Mouse (Mus musculus) hindbrain, postnatal 0 days (tissue): Measurements from ENCODE around the gene Gm20388. TPM values are rescaled to one million over a fixed set of nuclear protein-coding genes. Genes with fewer than 3 reads are reported as not detected.

Experiments used
- ATAC-seq: fragments of 200-750 bp; cut with Nextera tagmentation; 2 replicates; pipeline ENCODE4 v1.8.0; 2017; ENCODE audit warnings: mild to moderate bottlenecking, moderate TSS enrichment, moderate library complexity
- DNase-seq: peaks from one replicate; pipeline ENCODE4 v3.0.0-alpha.2; 2015; ENCODE audit warnings: low spot score
- H3K27ac ChIP-seq: fragments of 300-500 bp; sonication (generic); 2 replicates; pipeline ENCODE4 v1.5.1; 2014; ENCODE audit warnings: mild to moderate bottlenecking
- H3K27me3 ChIP-seq: fragments of 300-500 bp; sonication (generic); 2 replicates; pipeline ENCODE4 v1.6.1; 2014; ENCODE audit warnings: low read length, mixed read lengths; ENCODE audit not compliant: insufficient read depth
- H3K36me3 ChIP-seq: fragments of 300-500 bp; sonication (generic); 2 replicates; pipeline ENCODE4 v1.6.1; 2014; ENCODE audit warnings: low read length, mixed read lengths; ENCODE audit not compliant: insufficient read depth
- H3K4me1 ChIP-seq: fragments of 300-500 bp; sonication (generic); 2 replicates; pipeline ENCODE4 v1.6.1; 2014; ENCODE audit warnings: antibody characterized with exemption, low read length, mixed read lengths; ENCODE audit not compliant: insufficient read depth
- H3K4me2 ChIP-seq: fragments of 300-500 bp; sonication (generic); 2 replicates; pipeline ENCODE4 v1.6.1; 2014; ENCODE audit warnings: low read depth, mild to moderate bottlenecking, low read length, moderate library complexity, mixed read lengths
- H3K4me3 ChIP-seq: fragments of 300-500 bp; sonication (generic); 2 replicates; pipeline ENCODE4 v1.5.1; 2014; ENCODE audit warnings: low read length
- H3K9ac ChIP-seq: fragments of 300-500 bp; sonication (generic); replicated peaks from 2 replicates; pipeline ENCODE4 v1.6.1; 2014; ENCODE audit warnings: mild to moderate bottlenecking, low read length, moderate library complexity, mixed read lengths
- H3K9me3 ChIP-seq: fragments of 300-500 bp; sonication (generic); 2 replicates; pipeline ENCODE4 v1.6.1; 2016; ENCODE audit warnings: low read length, mixed read lengths
- CTCF ChIP-seq: IDR thresholded peaks from 2 replicates; pipeline ENCODE4 v1.5.1; 2016; ENCODE audit warnings: antibody characterized with exemption, control low read depth, low read depth
- WGBS: fragments of 180-500 bp; shearing (Covaris S2); extraction: QIAGEN DNeasy Blood & Tissue Kit; methylation state at CpG from one replicate; pipeline ENCODE4 v1.1.7; 2014; 5-methylcytosine and 5-hydroxymethylcytosine counted together
- polyA plus RNA-seq: library from polyadenylated mRNA; unstranded; fragments of >200 nt; fragmentation: Nextera tagmentation; extraction: Ambion mirVana; gene quantifications from 2 replicates; pipeline ENCODE4 v1.2.1, GENCODE M21; 2015
- total RNA-seq: library from RNA; depleted of rRNA; stranded (reverse); fragments of >200 nt; gene quantifications from 2 replicates; pipeline ENCODE4 v1.2.3, GENCODE M21; 2014

The Gm20388 gene
- total and polyA plus RNA-seq, 2 experiments from 2014 or later, result 71.3 TPM; not detected in 1

DNA sequence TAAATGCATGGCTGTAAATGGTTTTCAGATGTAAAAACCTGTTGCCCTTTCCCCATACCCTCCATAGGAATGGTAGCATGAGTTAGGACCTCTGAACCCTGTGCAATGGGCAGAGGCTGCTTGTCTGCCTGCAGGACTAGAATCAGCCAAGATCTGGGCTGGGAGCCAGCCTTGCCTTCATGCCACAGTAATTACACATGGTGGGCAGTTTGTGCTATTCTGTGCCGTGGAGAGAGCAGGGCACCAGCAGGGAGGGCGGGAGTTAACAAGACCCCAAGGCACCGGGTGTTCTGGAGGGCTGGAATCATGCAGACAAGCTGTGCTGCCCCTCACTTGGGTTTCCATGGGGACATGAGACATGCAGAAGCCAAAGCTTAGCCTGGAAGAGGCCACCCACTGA lies 2894.7 kb downstream of the Gm20388 start:
- peak; percentile 75 for ATAC-seq
- TF ChIP-seq CTCF, result no peak
- 22% methylated on average over 3 of the region's 3 CpGs for WGBS
- Histone ChIP-seq H3K4me2 (no peak overlapping the region), H3K27ac (peak overlapping the region; percentile 41; the same call in 1 of the 2 replicates), H3K4me3 (no peak overlapping the region), H3K27me3 (no peaks in the 10 kb centered on the region), H3K4me1 (peaks cover 35% of the 10 kb centered on the region), H3K9ac (no peak overlapping the region), H3K9me3 (no peaks in the 10 kb centered on the region), H3K36me3 (no peaks in the 10 kb centered on the region)
- DNase-seq, result peak; percentile 89

DNA sequence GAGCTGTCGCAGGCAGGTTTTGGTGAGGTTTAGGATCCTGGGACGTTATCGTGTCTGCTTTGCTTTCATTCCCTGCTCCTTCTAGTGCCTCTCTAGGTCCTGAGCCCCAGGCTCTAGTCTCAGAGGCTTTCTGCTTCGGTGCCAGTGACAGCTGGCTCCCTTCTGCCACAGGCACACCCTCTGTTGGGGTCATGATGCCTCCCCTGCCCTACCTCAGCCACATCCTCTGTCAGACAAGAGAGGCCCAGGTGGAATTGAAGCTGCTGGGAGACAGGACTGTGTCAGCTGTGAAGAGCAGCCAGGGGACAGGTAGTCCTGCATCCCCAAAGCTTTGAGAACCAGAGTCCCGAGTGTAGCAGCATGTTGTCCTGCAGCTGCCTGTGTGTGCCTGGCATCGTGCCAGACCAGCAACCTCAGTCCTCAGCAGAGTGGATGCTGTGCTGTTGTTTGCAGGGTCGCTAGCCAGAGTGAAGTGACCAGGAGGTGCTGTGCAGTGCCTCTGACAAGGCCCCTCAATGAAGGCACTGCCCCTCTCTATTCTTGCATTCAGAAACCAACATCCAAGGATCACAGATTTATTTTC lies 2896.4 kb downstream of the Gm20388 start:
- Histone ChIP-seq H3K4me2 (no peak overlapping the region), H3K9ac (peak overlapping the region; percentile 28; the same call in 1 of the 2 replicates), H3K9me3 (no peaks in the 10 kb centered on the region), H3K4me3 (no peak overlapping the region), H3K27me3 (no peaks in the 10 kb centered on the region), H3K27ac (peak overlapping the region; percentile 41; the same call in 1 of the 2 replicates), H3K36me3 (no peaks in the 10 kb centered on the region), H3K4me1 (peaks cover 39% of the 10 kb centered on the region)
- 37% methylated on average over 7 of the region's 7 CpGs for WGBS
- ATAC-seq (no peak), DNase-seq (peak; percentile 52)
- TF ChIP-seq CTCF, result no peak

DNA sequence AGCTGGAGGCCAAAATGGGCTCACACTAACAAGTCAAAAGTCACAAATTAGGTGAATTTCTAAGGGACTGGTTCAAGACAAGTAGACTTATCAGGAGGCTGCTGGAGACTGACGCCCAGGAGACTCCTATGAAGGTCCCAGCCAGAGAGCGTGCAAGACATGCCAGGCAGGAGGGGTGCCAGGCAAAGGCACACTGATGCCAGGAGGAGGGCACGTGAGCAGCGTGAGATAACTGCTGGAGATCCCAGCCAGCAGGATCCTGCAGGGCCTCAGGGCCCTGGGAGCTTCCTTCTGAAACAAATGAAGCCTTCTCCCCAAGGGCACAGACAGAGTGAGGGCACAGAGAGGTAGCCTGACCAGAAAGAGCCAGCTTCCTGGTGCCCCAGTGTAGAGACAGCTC lies 2897.3 kb downstream of the Gm20388 start:
- Histone ChIP-seq H3K9ac (no peak overlapping the region), H3K9me3 (no peaks in the 10 kb centered on the region), H3K4me3 (no peak overlapping the region), H3K27me3 (no peaks in the 10 kb centered on the region), H3K36me3 (no peaks in the 10 kb centered on the region), H3K4me2 (no peak overlapping the region), H3K4me1 (peaks cover 39% of the 10 kb centered on the region), H3K27ac (no peak overlapping the region)
- ATAC-seq, result no peak
- no peak for TF ChIP-seq CTCF
- DNase-seq, result no peak
- 62% methylated on average over 4 of the region's 4 CpGs for WGBS

DNA sequence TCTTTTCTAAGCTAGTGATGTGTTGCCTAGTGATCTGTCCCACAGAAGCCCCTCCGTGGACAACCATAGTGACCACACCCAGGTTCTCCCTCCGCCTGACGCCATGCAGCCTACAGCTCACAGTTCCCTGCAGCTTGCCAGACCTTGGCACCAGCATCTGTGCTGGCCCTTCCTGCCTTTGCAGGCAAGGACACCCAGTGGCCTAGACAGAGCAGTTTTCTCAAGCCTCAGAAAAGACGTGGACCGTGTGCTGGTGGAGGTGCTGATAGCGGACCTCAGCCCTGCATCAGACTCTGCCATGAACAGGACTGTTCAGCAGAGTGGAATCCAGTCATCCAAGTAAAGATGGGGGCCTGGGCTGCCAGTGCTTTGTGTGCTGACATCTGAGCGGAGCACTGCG lies 2899.7 kb downstream of the Gm20388 start:
- Histone ChIP-seq H3K4me3 (no peak overlapping the region), H3K27ac (no peak overlapping the region), H3K36me3 (no peaks in the 10 kb centered on the region), H3K4me1 (peaks cover 24% of the 10 kb centered on the region), H3K4me2 (no peak overlapping the region), H3K27me3 (no peaks in the 10 kb centered on the region), H3K9ac (no peak overlapping the region), H3K9me3 (no peaks in the 10 kb centered on the region)
- ATAC-seq (no peak), DNase-seq (peak; percentile 49)
- TF ChIP-seq CTCF, result peak; percentile 46; the same call in 1 of the 2 replicates
- 62% methylated on average over 8 of the region's 8 CpGs for WGBS

DNA sequence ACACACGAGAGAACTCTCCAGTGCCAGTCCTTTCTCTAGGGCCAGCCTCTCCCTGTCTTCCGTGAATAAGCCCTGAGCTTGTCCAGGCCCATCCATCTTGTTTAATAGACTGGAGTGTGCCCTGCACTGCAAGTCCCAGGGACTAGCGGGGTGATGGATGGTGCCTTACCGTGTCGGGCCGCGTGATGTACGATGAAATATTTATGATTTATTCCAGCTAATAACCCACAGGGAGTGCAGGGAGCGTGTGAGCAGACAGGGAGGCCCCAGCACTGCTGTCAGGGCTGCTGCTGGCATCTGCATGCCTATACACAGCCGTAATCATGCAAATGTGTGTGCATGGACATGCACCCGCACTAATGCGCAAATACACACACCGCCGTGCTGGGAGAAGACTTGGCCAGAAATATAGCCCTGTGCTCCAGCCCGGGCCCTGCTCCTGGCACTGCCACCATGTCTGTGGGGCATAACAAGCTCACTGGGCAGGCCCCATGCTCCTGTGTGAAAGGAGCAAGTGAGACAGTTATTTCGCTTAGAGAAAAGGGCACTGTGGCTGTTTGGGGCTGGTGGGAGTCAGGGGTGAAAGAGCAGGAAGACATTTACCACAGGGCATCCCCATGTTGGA lies 2901.3 kb downstream of the Gm20388 start:
- 61% methylated on average over 16 of the region's 16 CpGs for WGBS
- Histone ChIP-seq H3K9ac (no peak overlapping the region), H3K4me1 (peaks cover 14% of the 10 kb centered on the region), H3K36me3 (no peaks in the 10 kb centered on the region), H3K9me3 (no peaks in the 10 kb centered on the region), H3K4me2 (no peak overlapping the region), H3K27ac (no peak overlapping the region; the same call in 1 of the 2 replicates), H3K4me3 (no peak overlapping the region), H3K27me3 (no peaks in the 10 kb centered on the region)
- ATAC-seq (peak; percentile 37), DNase-seq (no peak)
- TF ChIP-seq CTCF, result no peak

DNA sequence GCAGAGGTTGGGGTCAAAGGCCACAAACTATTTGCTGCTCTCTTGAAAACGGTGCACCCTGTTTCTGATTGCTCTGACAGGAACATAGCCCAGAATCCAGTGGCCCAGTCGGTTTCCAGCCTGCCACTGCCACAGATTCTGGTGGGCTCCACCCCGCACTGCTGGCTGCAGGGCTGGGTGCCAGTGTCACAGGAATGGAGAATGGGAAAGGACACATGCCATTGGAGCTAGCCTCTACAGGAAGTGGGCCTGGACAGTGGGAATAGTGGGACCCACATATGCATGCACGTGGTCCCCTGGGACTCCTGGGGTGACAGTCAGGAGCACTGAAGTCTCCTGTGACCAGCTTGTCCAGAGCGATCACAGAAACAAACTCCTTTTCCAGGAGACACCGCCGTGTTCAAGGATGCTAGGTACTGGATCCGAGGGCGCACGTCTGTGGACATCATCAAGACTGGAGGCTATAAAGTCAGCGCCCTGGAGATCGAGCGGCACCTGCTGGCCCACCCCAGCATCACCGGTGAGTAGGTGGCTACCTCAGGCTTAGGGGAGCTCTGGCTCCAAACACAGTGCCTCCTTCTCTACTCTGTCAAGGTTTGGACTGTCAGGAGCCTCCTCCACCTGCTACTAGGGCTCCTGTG lies 2902.1 kb downstream of the Gm20388 start:
- H3K27ac ChIP-seq, result no peak overlapping the region
- H3K4me2 ChIP-seq, result no peak overlapping the region
- WGBS, result 71% methylated on average over 14 of the region's 14 CpGs
- H3K4me1 ChIP-seq, result peaks cover 9% of the 10 kb centered on the region; the same call in 1 of the 2 replicates
- no peaks in the 10 kb centered on the region for H3K27me3 ChIP-seq
- no peak for ATAC-seq
- no peaks in the 10 kb centered on the region for H3K36me3 ChIP-seq
- no peak overlapping the region for H3K4me3 ChIP-seq
- DNase-seq, result no peak
- TF ChIP-seq CTCF, result peak; percentile 57
- H3K9ac ChIP-seq, result no peak overlapping the region
- H3K9me3 ChIP-seq, result no peaks in the 10 kb centered on the region
